Mouse (Mus musculus) small intestine, adult 2 months (tissue): Measurements from ENCODE around the gene Slc24a3. TPM values are rescaled to one million over a fixed set of nuclear protein-coding genes. Genes with fewer than 3 reads are reported as not detected.

Experiments
- H3K27ac ChIP-seq: fragments of 200-500 bp; 2 replicates; pipeline ENCODE4 v1.5.1; 2012; ENCODE audit warnings: low read depth, low read length, control low read depth, inconsistent platforms; ENCODE audit not compliant: insufficient read depth
- H3K27me3 ChIP-seq: fragments of 200-500 bp; 2 replicates; pipeline ENCODE4 v1.6.1; 2012; ENCODE audit warnings: mild to moderate bottlenecking, moderate library complexity, low read length, inconsistent platforms; ENCODE audit not compliant: control insufficient read depth, insufficient read depth
- H3K36me3 ChIP-seq: fragments of 200-500 bp; 2 replicates; pipeline ENCODE4 v1.6.1; 2012; ENCODE audit warnings: mild to moderate bottlenecking, low read length, control low read depth, inconsistent platforms; ENCODE audit not compliant: control insufficient read depth, insufficient read depth
- H3K4me1 ChIP-seq: fragments of 200-500 bp; 2 replicates; pipeline ENCODE4 v1.6.1; 2012; ENCODE audit warnings: low read length, inconsistent platforms, mixed read lengths; ENCODE audit not compliant: control insufficient read depth, insufficient read depth, insufficient read length
- H3K4me3 ChIP-seq: fragments of 200-500 bp; 2 replicates; pipeline ENCODE4 v1.5.1; 2012; ENCODE audit warnings: low read depth, mild to moderate bottlenecking, control low read depth, inconsistent platforms, low read length, moderate library complexity
- CTCF ChIP-seq: fragments of 200-500 bp; IDR thresholded peaks from 2 replicates; pipeline ENCODE4 v1.5.1; 2012; ENCODE audit warnings: low read depth, mild to moderate bottlenecking, control low read depth, inconsistent platforms, low read length, moderate library complexity, mixed read lengths; ENCODE audit not compliant: insufficient replicate concordance, insufficient read length; ENCODE audit errors: extremely low read depth
- POLR2A ChIP-seq: fragments of 200-500 bp; IDR thresholded peaks from 2 replicates; pipeline ENCODE4 v1.6.1; 2012; ENCODE audit warnings: low read depth, mild to moderate bottlenecking, control low read depth, inconsistent platforms, low read length, moderate library complexity
- WGBS: fragments of 180-500 bp; shearing (Covaris S2); methylation state at CpG from one replicate; pipeline ENCODE4 v1.1.7; 2018; 5-methylcytosine and 5-hydroxymethylcytosine counted together
- polyA plus RNA-seq: library from polyadenylated mRNA; depleted of rRNA; stranded (reverse); fragments of >200 nt; gene quantifications from 2 replicates; pipeline ENCODE4 v1.2.3, GENCODE M21; 2012

Gene Slc24a3
- polyA plus RNA-seq, 1 experiment = 6.1 TPM

DNA sequence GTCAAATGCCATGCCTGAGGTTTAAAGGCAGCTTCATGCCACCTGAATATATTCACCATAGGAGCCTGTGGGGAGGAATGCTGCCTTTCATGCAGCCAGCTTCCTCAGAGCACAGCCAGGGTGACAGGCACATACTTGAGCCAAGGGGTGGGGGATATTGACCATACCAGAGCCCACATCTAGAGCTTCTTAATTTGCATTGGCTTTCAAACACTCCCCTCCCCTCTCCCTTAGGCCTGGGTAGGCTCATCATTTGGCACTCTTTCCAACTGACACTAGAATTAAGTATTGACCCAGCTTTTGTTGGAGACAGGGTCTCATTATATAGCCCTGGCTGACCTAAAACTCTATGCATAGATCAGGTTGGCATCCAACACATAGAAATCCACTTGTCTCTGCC lies 453.2 kb downstream of the Slc24a3 start:
- H3K36me3 ChIP-seq = no peaks in the 10 kb centered on the region
- no peaks in the 10 kb centered on the region for H3K4me1 ChIP-seq
- no peak overlapping the region for H3K4me3 ChIP-seq
- H3K27ac ChIP-seq = no peak overlapping the region
- no peaks in the 10 kb centered on the region for H3K27me3 ChIP-seq
- TF ChIP-seq POLR2A (no peak), CTCF (no peak)

DNA sequence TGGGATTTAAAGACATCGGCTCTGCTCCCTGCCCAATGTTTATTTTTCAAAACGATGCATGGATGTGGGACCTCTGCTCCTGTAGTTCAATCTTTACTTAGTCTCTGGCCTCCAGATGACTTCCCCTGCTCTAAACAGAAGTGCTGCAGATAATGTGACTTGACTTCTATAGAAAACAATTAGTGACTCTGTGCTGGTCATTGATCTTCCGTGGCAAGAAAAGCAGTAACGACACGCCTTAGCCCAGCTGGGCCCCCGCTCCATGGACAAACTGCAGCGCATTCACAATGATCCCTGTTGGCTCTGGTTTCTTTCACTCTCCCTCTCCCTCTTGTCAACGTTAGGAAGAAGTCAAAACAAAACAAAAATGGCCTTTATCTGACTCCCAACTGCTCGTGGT lies 453.6 kb downstream of the Slc24a3 start:
- H3K4me3 ChIP-seq = no peak overlapping the region
- no peaks in the 10 kb centered on the region for H3K27me3 ChIP-seq
- H3K4me1 ChIP-seq = no peaks in the 10 kb centered on the region
- 27% methylated on average over 9 of the region's 9 CpGs for WGBS
- no peaks in the 10 kb centered on the region for H3K36me3 ChIP-seq
- no peak overlapping the region for H3K27ac ChIP-seq
- TF ChIP-seq CTCF (no peak), POLR2A (no peak)

GRCm38 (mm10) chr2:145631123-145631798 lies 463.7 kb downstream of the Slc24a3 start:
- WGBS = 79% methylated on average over 6 of the region's 6 CpGs
- no peaks in the 10 kb centered on the region for H3K27me3 ChIP-seq

GRCm38 (mm10) chr2:145631799-145632174 lies 464.2 kb downstream of the Slc24a3 start:
- H3K4me3 ChIP-seq = no peak overlapping the region
- TF ChIP-seq POLR2A (no peak), CTCF (no peak)
- no peaks in the 10 kb centered on the region for H3K27me3 ChIP-seq
- H3K27ac ChIP-seq = no peak overlapping the region
- H3K4me1 ChIP-seq = no peaks in the 10 kb centered on the region
- H3K36me3 ChIP-seq = no peaks in the 10 kb centered on the region
- WGBS = 41% methylated on average over 4 of the region's 4 CpGs

More at GRCm38 (mm10) chr2:145631123-145631798, 463.7 kb downstream of the Slc24a3 start:
- H3K4me3 ChIP-seq = no peak overlapping the region
- TF ChIP-seq CTCF = no peak
- no peak for TF ChIP-seq POLR2A
- no peak overlapping the region for H3K27ac ChIP-seq
- H3K4me1 ChIP-seq = no peaks in the 10 kb centered on the region
- H3K36me3 ChIP-seq = no peaks in the 10 kb centered on the region

DNA sequence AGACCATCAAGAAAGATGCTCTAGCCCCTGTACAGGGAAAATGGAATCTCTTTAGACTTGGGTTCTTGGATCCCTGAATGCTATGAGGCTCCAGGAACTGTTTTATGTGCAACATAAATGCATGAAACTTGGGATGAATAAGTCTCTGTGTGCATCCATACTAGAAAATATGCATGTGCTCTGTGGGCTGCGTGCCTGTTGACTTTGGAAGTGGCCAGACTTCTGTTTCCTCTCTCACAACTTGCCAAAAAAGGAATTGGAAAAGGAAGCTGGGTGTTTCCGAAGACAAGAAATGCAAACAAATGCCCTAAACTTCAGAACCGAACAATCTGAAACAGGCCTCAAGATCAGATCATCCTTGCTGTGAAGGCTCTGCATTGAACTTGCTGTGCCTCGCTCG lies 466.3 kb downstream of the Slc24a3 start:
- Histone ChIP-seq H3K4me1 (no peaks in the 10 kb centered on the region), H3K36me3 (no peaks in the 10 kb centered on the region), H3K27ac (no peak overlapping the region; the same call in 1 of the 2 replicates), H3K27me3 (no peaks in the 10 kb centered on the region), H3K4me3 (no peak overlapping the region)
- WGBS = 64% methylated on average over 5 of the region's 5 CpGs
- TF ChIP-seq POLR2A (no peak), CTCF (no peak)

- Histone ChIP-seq H3K36me3 (no peaks in the 10 kb centered on the region), H3K4me1 (no peaks in the 10 kb centered on the region), H3K4me3 (no peak overlapping the region), H3K27me3 (no peaks in the 10 kb centered on the region), H3K27ac (no peak overlapping the region)
- WGBS = 77% methylated on average over 21 of the region's 21 CpGs
- TF ChIP-seq CTCF = no peak
- no peak for TF ChIP-seq POLR2A
These were observed 472.9 kb downstream of the Slc24a3 start for GRCm38 (mm10) chr2:145640255-145640984.

DNA sequence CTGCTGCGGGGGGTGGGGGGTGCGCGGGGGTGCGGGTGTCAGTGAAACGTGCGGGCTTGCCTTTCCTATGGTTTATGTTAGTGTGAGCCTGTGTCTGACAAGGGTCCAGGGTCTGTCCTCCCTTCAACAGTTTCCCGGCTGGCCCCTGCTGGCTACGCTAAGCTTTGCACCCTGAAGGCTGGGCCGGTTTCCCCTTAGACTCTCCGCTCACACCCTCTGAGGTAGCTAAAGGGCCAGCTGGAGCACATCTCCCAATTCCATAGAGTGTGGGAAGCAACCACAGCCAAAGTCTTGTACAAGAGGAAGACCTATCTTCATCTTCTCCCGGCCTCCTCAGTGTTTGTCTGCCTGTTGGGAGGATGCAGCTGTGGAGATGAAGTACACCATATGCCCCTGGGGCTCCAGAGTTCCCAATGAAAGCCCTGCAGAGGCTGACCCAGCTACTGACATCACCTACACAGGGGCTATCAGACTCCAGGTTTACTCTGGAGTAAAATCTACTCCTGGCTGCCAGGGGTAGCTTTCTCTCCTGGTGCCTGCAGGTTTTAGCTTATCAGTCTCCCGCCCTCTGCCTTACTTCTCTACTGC lies 487.9 kb downstream of the Slc24a3 start:
- no peaks in the 10 kb centered on the region for H3K36me3 ChIP-seq
- no peaks in the 10 kb centered on the region for H3K27me3 ChIP-seq
- TF ChIP-seq POLR2A (no peak), CTCF (no peak)
- no peak overlapping the region for H3K27ac ChIP-seq
- H3K4me1 ChIP-seq = no peaks in the 10 kb centered on the region
- H3K4me3 ChIP-seq = no peak overlapping the region
- WGBS = 45% methylated on average over 12 of the region's 12 CpGs
